In the genomic region with DNA sequence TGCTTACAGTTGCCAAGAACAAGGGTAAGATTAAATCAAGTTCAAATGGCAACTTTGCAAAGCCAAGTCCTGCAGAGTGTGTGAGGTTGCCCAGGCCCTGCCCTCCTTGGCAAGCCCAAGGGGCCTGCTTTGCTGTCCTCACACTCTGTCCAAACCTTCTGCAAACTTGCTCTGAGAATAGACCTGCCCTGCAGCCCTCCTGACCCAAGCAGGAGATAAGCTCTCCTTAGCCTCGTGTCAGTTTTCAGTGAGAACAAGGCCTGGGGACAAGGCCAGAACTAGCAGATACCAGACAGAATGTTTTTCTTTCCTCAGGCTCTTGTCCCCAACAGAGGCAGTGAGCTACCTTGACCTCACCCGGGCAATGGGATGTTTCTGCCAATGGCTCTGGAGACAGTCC, we compare ENCODE assay signal across 18 mouse cellular contexts.
A peak's percentile ranks its signal among the peaks of the same experiment; 100 is the strongest.
DNase-seq lines count a peak whose midpoint lies in the region; ATAC-seq lines count a peak whose summit lies in the region.
"Had no signal": no experiment of that assay in that cellular context is flagged by ENCODE, and none has a peak within 500 bp of the region (broad histone marks: within the 10 kb centered on the region; RNA-seq: fewer than 3 reads in every experiment).

No protein-coding gene starts in this region.

- no peaks in the 10 kb centered on the region for H3K9me3 ChIP-seq in heart, embryonic 12.5 days (replicated peaks)
- H3K9me3 ChIP-seq in forebrain, embryonic 16.5 days (ENCODE audit: control insufficient read depth, low read length) = no peaks in the 10 kb centered on the region
- H3K9me3 ChIP-seq in midbrain, embryonic 16.5 days (replicated peaks; ENCODE audit: control insufficient read depth, low read length, poor library complexity, severe bottlenecking) = no peaks in the 10 kb centered on the region
- H3K9me3 ChIP-seq: embryonic facial prominence, embryonic 12.5 days; forebrain, embryonic 15.5 days; limb, embryonic 15.5 days; neural tube, embryonic 15.5 days had no signal

- no peaks in the 10 kb centered on the region for H3K27me3 ChIP-seq in heart, embryonic 12.5 days (replicated peaks)
- no peaks in the 10 kb centered on the region for H3K27me3 ChIP-seq in forebrain, embryonic 16.5 days (replicated peaks; ENCODE audit: control insufficient read depth, insufficient read depth, low read length)
- no peaks in the 10 kb centered on the region for H3K27me3 ChIP-seq in midbrain, embryonic 16.5 days (ENCODE audit: control insufficient read depth, insufficient read depth, low read depth, low read length)
- H3K27me3 ChIP-seq: embryonic facial prominence, embryonic 12.5 days; forebrain, embryonic 15.5 days; limb, embryonic 15.5 days; neural tube, embryonic 15.5 days had no signal

- H3K4me3 ChIP-seq in heart, embryonic 12.5 days = no peak overlapping the region
- H3K4me3 ChIP-seq in forebrain, embryonic 16.5 days (replicated peaks; ENCODE audit: low read length) = no peak overlapping the region
- no peak overlapping the region for H3K4me3 ChIP-seq in midbrain, embryonic 16.5 days (ENCODE audit: low read depth, low read length)
- H3K4me3 ChIP-seq: embryonic facial prominence, embryonic 12.5 days; forebrain, embryonic 15.5 days; limb, embryonic 15.5 days; neural tube, embryonic 15.5 days had no signal

- DNase-seq in adrenal gland, postnatal 10 days = peak; percentile 20
- DNase-seq in adrenal gland, postnatal 36 days = peak; percentile 9 to 20
- DNase-seq in heart, postnatal 25 days (ENCODE audit: low spot score) = peak; percentile 24
- no peak for DNase-seq in lung, adult 18-20 months
- DNase-seq: cerebellum, adult 8-10 months; kidney, adult 2 months; kidney, postnatal 36 days; lung, adult 2 months; lung, postnatal 4 days; thymus, adult 2 months had no signal

- intact Hi-C loops in heart, postnatal 25 days (cut with DNase I) = loop anchor here (2.0 to 10.0 kb wide), 3 partner anchors 46 to 408 kb away; no protein-coding TSS in a partner anchor

- peaks cover 16% of the 10 kb centered on the region for H3K4me1 ChIP-seq in heart, embryonic 12.5 days (replicated peaks)
- no peaks in the 10 kb centered on the region for H3K4me1 ChIP-seq in forebrain, embryonic 16.5 days (replicated peaks; ENCODE audit: control insufficient read depth, insufficient read depth, low read length)
- no peaks in the 10 kb centered on the region for H3K4me1 ChIP-seq in midbrain, embryonic 16.5 days (ENCODE audit: control insufficient read depth, insufficient read depth, low read length)
- H3K4me1 ChIP-seq: embryonic facial prominence, embryonic 12.5 days; forebrain, embryonic 15.5 days; limb, embryonic 15.5 days; neural tube, embryonic 15.5 days had no signal

- H3K27ac ChIP-seq in heart, embryonic 12.5 days (ENCODE audit: poor library complexity, severe bottlenecking) = peak overlapping the region; percentile 44; the same call in 1 of the 2 replicates
- no peak overlapping the region for H3K27ac ChIP-seq in forebrain, embryonic 16.5 days (ENCODE audit: low read length)
- no peak overlapping the region for H3K27ac ChIP-seq in midbrain, embryonic 16.5 days (ENCODE audit: low read length)
- H3K27ac ChIP-seq: embryonic facial prominence, embryonic 12.5 days; forebrain, embryonic 15.5 days; limb, embryonic 15.5 days; neural tube, embryonic 15.5 days had no signal

- no peak overlapping the region for H3K9ac ChIP-seq in heart, embryonic 12.5 days
- no peak overlapping the region for H3K9ac ChIP-seq in forebrain, embryonic 16.5 days (replicated peaks; ENCODE audit: low read depth, low read length)
- no peak overlapping the region for H3K9ac ChIP-seq in midbrain, embryonic 16.5 days (ENCODE audit: low read depth, low read length)
- H3K9ac ChIP-seq: embryonic facial prominence, embryonic 12.5 days; forebrain, embryonic 15.5 days; limb, embryonic 15.5 days; neural tube, embryonic 15.5 days had no signal

- H3K4me2 ChIP-seq in heart, embryonic 12.5 days = no peak overlapping the region
- H3K4me2 ChIP-seq in forebrain, embryonic 16.5 days (ENCODE audit: low read length) = no peak overlapping the region
- H3K4me2 ChIP-seq in midbrain, embryonic 16.5 days (ENCODE audit: low read length) = no peak overlapping the region
- H3K4me2 ChIP-seq: embryonic facial prominence, embryonic 12.5 days; forebrain, embryonic 15.5 days; limb, embryonic 15.5 days; midbrain, embryonic 11.5 days; neural tube, embryonic 15.5 days had no signal

- 7% methylated on average over 2 of the region's 2 CpGs for WGBS in heart, embryonic 12.5 days
- WGBS in forebrain, embryonic 16.5 days = 70% methylated on average over 2 of the region's 2 CpGs
- 77% methylated on average over 2 of the region's 2 CpGs for WGBS in midbrain, embryonic 16.5 days

- no peaks in the 10 kb centered on the region for H3K36me3 ChIP-seq in heart, embryonic 12.5 days
- no peaks in the 10 kb centered on the region for H3K36me3 ChIP-seq in forebrain, embryonic 16.5 days (ENCODE audit: control insufficient read depth, insufficient read depth)
- no peaks in the 10 kb centered on the region for H3K36me3 ChIP-seq in midbrain, embryonic 16.5 days (ENCODE audit: control insufficient read depth, insufficient read depth, low read length)
- H3K36me3 ChIP-seq: embryonic facial prominence, embryonic 12.5 days; forebrain, embryonic 15.5 days; limb, embryonic 15.5 days; neural tube, embryonic 15.5 days had no signal

- peak; percentile 73 for ATAC-seq in heart, embryonic 12.5 days (ENCODE audit: insufficient number of reproducible peaks, low FRiP score)
- ATAC-seq in forebrain, embryonic 16.5 days = no peak
- ATAC-seq in midbrain, embryonic 16.5 days = no peak
- ATAC-seq: forebrain, embryonic 15.5 days had no signal

Comparison
In these comparisons a context has a peak if more than half of its experiments do, and no peak if none do; other contexts are left out.
1. DNase-seq: peak in adrenal gland, postnatal 10 days (single experiment), adrenal gland, postnatal 36 days (2 of 2) and heart, postnatal 25 days (single experiment); none in lung, adult 18-20 months (0 of 2).